Mouse (Mus musculus): Measurements from ENCODE around the gene Atp5f1.
"Not testable (repeated sequence)": the region's sequence is repeated elsewhere in the genome, so short reads cannot be mapped to it uniquely, and the experiment has no call there.

Atp5f1 gene

DNA sequence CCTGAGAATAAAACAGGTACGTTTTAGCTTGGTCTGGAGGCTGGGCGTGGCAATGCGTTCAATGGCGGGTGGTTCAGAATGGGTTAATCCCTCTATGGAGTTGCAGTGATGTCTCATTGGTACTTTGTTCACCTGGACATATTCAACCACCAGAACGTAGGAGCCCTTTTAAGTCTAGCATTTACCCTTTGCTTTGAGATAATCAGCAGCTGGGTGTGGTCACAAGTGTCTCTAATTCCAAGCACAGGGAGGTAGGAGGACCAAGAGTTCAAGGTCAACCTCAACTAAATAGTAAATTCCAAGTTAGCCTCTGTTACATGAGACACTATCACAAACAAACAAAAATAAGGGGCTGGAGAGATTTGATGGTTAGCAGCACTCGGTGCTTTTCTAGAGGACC is 31.1 kb downstream of the Atp5f1 start:
- no peak for DNase-seq

DNA sequence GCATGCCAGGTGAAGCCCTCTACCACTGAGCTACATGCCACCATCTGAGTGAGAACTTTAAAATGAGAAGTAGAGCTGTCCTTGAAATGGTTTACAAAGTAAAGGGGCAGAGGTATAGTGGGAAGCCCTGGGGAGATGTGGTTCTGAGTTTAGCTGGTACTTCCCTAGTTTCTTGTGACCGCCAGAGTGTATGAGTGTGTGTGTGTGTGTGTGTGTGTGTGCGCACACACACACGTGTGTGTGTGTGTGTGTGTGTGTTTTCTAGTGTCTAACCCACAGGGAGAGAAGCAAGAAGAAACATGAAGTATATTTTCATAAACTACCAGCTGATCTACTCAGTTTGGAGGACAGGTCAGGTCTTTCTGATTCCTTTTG is 31.7 kb downstream of the Atp5f1 start:
- DNase-seq = no peak

DNA sequence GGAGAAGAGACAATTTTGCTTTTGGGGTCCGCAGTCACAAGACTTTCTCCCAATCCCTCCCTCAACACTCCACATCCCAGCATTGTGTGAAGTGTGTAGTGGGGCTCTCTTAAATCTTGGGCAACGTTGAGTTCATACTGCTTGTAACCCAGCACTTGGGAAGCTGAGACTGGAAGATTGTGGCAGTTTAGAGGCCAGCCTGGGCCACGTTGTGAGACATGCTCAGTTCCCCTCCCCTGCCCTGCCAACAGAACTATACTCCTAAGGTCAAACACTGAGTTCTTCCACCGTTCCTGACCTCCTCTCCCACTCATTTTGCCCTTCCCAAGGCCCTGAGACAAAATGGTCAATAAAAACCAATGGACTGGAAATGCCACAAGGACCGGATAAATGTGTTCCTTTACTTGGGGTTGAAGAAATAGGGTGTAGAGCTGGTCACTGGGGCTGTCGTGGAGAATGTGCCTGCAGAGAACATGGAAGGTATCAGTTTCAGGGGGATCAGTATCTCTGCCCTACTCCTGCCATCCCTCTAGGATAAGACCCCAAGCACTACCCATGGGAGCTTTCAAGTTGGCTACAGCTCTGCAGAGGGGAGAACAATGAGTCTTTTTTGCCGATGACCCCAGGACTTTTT is 32.2 kb downstream of the Atp5f1 start:
- peak; percentile 19 for DNase-seq

DNA sequence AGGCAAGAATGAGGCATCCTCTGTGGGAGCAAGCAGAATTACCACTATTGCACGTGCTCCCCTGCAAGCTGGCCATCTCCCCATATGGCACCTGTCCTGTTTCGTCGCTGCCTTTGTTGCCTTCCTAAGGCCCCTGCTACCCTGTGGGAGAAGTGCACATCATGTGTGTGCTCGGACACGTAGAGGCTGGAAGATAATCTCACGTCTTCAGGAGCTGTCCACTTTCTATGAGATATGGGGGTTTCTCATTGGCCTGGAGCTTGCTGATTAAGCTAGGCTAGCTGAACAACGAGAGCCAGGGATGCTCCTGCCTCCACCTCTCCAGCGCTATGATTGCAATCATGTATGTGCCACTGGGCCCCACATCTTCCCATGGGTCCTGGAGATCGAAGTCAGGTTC is 35.3 kb downstream of the Atp5f1 start:
- DNase-seq = no peak

- no peak for DNase-seq
These were observed 37.9 kb downstream of the Atp5f1 start for GRCm38 (mm10) chr3:105921959-105922358.

DNA sequence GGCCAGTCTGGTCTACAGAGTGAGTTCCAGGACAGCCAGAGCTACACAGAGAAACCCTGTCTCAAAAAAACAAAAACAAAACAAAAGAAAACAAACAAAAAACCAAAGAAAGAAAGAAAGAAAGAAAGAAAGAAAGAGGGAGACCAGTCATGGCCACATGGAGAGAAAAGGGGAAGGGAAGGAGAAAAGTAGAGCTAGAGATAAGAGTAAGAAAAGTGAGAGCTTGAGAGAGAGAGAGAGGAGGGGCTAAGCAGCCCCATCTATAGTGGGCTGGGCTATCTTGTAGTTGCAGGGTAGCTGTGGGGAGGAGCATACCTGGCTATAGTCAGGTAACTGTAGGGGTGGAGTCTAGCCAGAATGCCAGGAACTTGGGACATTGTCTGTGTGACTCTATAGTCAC is 39.2 kb downstream of the Atp5f1 start:
- not testable (repeated sequence) for DNase-seq

GRCm38 (mm10) chr3:105918355-105918745 is 41.5 kb downstream of the Atp5f1 start:
- no peak for DNase-seq

DNA sequence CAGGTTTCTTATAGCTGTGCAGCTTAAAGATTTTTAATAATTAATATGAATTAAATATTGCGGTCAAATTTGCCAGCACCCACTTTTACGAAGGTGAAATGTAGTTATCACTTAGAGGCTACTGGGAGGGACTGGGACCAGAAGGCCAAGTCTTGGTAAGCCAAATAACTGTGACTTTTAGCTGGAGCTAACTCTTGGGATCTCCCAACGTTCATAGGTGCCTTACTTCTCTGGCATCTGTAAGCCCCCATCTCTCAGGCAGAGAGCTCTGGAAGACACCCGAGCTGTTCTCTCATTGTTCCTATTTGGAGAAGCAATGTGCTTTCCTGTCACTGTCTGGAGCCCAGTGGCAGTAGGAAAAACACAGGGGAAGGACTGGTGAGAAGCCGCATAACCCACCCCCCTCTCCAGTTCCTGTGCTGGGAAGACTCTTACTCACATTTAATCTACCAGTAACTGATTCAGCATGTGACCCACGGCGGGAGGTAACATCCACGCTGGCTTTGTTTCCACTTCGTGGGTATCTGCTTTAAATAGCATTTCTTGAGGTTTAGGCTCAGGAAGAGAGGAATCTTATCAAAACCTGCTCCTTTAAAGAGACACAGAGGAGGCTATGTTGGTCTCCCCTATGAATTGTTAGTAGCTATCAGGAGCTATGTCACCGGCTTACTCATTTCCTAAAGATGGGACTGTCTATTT is 42.1 kb downstream of the Atp5f1 start:
- DNase-seq = no peak

DNA sequence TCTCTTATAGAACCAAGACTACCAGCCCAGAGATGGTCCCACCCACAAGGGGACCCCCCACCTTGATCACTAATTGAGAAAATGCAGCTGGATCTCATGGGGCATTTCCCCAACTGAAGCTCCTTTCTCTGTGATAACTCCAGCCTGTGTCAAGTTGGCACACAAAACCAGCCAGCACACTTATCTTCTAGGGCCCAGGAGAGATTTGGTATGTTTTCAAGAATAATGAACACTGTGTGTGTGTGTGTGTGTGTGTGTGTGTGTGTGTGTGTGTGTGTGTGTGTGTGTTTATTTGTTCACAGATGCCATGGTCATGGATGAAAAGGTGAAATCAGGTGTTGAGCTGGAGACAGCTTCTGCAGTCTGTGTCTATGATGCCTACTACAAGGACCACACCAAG is 43.4 kb downstream of the Atp5f1 start:
- DNase-seq = not testable (repeated sequence)

GRCm38 (mm10) chr3:105915281-105915680 is 44.6 kb downstream of the Atp5f1 start:
- DNase-seq = no peak

DNA sequence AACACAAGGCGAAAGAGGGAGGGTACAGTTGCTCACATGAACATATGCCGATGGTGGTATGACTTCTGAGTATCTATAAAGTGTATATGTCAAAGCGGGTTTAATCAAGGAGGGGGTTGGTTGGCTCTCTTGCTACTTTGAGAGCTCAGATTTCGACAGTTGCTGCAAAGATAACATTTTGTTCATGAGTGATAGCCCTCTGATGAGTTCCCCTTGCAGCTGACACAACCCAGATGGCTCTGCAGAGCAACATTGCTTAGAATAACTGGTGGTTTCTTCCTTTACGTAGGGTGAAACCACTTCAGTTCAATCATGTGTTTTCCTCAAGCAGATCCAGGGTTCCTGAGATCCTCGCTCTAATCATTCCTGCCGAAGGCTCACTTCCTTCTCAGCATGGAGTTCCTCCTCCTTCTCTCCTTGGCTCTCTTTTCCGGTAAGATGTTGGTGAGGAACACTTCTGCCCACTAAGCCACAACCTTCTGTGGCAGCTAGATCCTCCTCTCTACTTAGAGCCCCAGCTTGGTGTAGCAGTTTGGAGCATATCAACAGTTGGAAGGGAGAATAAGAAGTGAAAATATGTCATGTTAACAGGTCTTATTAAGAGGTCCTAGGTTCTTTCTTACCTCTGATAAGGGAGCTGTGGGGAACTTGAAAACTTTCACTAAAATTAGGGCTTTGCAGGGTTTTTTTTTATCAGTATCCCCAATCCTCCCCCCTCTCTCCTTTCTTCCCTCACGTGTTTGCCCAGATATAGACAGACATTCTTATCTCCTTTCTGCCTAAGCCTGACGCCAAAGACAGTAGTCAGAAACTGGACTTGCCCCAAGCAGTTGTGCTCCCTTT is 45.8 kb downstream of the Atp5f1 start:
- DNase-seq = no peak

DNA sequence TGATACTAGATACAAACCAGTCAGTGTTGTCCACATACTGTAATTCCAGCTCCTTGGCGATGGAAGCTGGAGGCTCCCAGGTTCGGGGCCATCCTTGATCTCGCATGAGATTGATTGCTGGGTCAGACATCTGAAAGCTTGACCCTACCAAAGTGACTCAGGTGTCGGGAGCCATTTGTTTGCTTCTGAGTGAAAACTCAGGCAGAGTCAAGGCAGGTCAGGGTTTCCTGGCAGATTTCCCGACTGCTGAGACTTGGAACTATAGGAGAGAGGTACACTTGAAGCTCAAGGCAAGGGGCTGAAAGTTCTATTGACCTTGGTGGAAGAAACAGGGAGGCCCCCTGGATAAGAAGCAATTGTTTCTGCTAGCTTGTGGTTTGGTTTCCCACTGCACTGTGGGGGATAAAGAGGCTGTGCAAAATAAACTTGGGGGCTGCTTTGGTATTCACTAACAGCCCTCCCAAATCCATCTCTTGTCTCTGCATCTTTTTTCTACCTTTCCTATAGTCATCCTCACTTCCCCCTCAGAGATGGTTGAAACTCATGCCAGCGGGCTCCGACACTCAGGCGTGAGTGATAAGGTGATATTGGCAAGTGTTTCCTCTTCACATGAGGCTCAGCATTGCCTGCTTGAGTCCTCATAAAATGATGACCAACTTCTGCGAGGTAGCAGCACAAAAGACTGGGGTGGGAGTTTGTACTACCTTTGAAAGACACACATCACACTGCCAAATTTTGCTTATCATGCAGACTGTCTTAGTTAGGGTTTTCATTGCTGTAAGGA is 47.6 kb downstream of the Atp5f1 start:
- no peak for DNase-seq

- no peak for DNase-seq
These were observed 49.2 kb downstream of the Atp5f1 start for GRCm38 (mm10) chr3:105910519-105911190.

GRCm38 (mm10) chr3:105908976-105909375 is 50.9 kb downstream of the Atp5f1 start:
- DNase-seq = no peak

GRCm38 (mm10) chr3:105907956-105908655 is 51.8 kb downstream of the Atp5f1 start:
- DNase-seq = no peak

- no peak for DNase-seq
These were observed 55.2 kb downstream of the Atp5f1 start for GRCm38 (mm10) chr3:105904721-105905120.

GRCm38 (mm10) chr3:105904213-105904612 is 55.7 kb downstream of the Atp5f1 start:
- no peak for DNase-seq

DNA sequence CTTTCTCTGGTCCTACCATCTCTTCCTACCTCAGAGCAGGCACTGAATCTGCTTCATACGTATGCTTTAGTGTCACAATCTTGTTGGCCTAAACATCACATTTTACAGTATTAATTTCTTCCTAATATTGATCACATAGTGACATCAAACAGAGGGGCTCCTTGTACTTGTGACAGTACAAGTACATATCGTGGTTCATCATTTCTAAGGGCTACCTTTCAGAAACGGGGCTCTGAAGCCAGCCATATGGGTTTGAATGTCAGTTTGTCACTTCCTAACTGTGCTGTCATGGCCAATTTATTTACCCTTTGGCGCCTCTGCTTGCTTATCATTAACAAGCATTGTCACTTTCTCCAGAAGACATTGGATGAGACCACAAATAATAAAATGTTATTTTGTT is 58.4 kb downstream of the Atp5f1 start:
- DNase-seq = no peak

DNA sequence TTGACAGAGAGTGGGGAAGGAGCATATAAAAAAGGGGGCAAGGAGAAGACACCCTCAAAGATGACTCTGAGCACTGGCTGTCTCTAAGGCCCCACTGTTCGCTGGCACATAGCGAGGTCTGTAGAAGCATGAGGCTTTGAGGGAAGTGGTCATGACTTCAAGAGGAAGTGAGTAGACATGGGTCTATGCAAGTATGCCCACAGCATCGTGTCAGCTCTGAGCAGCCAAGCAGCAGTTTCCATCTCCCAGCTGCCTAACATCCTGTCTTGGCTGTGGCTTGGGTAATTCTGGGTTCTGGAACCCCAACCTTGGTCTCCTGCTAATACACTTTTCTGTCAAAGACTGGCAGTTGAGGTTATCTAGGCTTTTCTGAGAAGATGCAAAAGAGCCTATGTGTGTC is 59.2 kb downstream of the Atp5f1 start:
- no peak for DNase-seq

- no peak for DNase-seq
These were observed 59.6 kb downstream of the Atp5f1 start for GRCm38 (mm10) chr3:105900266-105900665.

- peak; percentile 80 for DNase-seq
These were observed 60.3 kb downstream of the Atp5f1 start for GRCm38 (mm10) chr3:105899394-105900147.

Data from kidney, adult 11 months (tissue).